Mouse (Mus musculus) erythroblast, embryonic 14.5 days (primary cell): ENCODE data around the gene Get4.

Source experiments
- GATA1 ChIP-seq: IDR thresholded peaks from 2 replicates; pipeline ENCODE4 v1.6.1; 2012; ENCODE audit warnings: low read length, inconsistent platforms, mixed read lengths
- TAL1 ChIP-seq: IDR thresholded peaks from 3 replicates; pipeline ENCODE4 v1.6.1; 2012; ENCODE audit warnings: low read length, inconsistent platforms, mixed read lengths

DNA sequence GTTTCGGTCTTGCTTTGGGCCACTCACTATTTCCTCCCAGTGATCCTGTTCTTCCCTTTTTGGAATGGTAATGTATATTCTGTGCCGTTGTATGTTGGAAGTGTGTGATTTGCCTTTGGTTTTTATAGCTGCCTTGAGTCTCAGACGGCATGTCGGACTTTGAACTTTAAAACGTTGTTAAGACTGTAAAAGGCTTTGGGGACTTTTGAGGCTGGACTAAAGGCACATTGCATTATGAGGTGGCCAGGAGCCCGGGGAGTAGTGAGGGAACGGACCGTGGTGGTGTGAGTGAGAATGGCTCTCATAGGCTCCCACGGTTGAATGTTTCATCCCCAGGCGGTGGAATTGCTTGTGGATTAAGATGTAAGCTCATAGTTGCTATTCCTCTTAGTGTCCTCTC is 45.0 kb downstream of the Get4 start:
- TF ChIP-seq TAL1 (no peak), GATA1 (no peak)
